Mouse (Mus musculus): ENCODE measurements at regions not wholly inside any gene's neighbourhood (a gene's known extent, or its start where the extent isn't known, plus 50 kb on each side); places are given as distances from the start of the nearest gene placed in this dataset.
A peak's percentile ranks its signal among the peaks of the same experiment; 100 is the strongest.
"Not testable (repeated sequence)": the region's sequence is repeated elsewhere in the genome, so short reads cannot be mapped to it uniquely, and the experiment has no call there.

- no peak for DNase-seq (ENCODE audit: low spot score)
Observed at GRCm38 (mm10) chr4:110038696-110039095, 60.8 kb downstream of the Dmrta2 start.

- DNase-seq (ENCODE audit: low spot score), result no peak
Observed at GRCm38 (mm10) chr4:110044851-110045618, 67.2 kb downstream of the Dmrta2 start.

DNA sequence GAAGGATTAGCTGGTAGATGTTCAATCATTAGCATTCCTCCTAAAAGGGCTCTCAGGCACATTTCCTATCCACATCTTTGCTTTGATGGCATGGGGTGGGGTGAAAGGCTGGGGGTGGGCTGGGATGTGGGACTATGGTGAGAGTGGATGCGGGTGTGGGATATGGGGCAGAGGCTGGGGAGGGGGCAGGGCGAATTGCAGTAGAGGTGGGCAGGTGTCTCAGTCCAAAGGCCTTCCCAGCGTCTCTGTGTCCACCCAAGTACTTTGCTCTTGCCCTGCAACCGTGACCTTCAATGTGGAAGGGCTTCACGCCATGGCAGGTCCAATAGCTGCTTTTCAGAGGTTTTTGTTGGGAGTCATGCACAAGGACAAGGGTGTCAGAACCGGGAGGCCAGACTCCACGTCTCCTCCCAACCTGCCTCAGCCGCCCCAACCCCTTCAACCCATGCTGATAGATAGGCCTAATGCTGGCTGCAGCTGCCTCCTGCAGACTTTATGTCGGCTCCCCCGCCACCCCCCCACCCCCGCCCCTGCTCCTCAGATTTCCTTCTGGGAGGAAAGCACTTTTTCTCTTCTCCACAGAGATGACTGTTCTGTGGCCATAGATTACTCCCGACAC lies 67.9 kb downstream of the Dmrta2 start:
- no peak for DNase-seq (ENCODE audit: low spot score)

GRCm38 (mm10) chr4:110046270-110046651 lies 68.4 kb downstream of the Dmrta2 start:
- DNase-seq (ENCODE audit: low spot score), result no peak

- DNase-seq (ENCODE audit: low spot score), result peak; percentile 83
Observed at GRCm38 (mm10) chr4:110050393-110051280, 72.8 kb downstream of the Dmrta2 start.

DNA sequence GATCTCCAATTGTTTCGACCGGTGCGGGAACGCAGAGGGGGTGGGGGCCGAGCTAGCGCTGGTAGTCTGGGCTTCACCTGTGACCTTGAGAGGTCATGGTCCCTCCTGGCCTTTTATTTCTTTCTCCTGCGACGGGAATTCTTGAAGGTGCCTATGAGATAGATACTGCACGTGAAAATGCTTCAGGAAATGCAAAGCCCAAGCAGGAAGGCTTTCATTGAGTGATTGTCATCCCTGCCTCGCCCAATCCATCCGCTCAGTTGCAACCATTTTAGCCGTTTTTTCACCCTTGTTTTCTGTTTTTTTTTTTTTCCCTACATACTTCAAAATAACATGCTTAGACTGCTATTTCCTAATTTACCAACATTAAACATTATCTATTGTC lies 73.4 kb downstream of the Dmrta2 start:
- DNase-seq (ENCODE audit: low spot score), result no peak

- DNase-seq (ENCODE audit: low spot score), result no peak
Observed at GRCm38 (mm10) chr4:110051872-110052271, 74.0 kb downstream of the Dmrta2 start.

DNA sequence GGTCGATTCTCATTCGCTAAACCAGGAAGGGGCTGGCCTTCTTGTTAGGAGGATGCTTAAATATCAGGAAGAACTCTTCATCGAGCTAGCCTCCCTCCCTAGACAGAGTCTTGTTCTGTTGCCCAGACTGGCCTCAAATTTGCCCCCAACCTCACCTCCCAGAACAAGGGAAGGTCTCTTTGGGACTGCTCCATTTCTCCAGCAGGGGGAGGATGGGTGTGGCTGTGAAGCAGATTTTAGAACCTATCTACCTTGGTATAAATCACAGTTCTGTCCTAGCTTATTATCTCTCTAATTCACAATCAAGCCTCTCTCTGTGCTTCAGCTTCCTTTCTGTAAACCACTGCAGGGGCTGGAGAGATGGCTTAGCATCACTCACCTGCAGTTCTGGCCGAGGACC lies 75.1 kb downstream of the Dmrta2 start:
- DNase-seq (ENCODE audit: low spot score), result no peak

DNA sequence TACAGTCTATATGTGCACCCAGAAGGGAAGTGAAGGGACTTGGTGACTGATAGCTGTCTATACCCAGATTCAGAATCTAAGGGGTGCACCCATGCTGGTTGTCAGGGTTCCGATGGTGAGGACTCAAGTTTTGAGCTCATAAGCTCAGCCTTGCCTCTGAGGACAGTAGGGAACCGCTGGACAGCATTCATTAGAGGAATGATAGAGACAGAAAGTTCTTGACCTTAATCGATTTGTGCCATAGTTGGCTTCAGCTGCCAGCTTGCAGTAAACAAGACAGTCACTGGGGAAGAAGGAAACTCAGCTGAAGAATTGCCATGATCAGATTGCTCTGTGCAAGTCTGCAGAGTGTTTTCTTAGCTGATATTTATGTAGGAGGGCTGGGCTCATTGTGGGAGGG lies 96.0 kb downstream of the Dmrta2 start:
- no peak for DNase-seq (ENCODE audit: low spot score)

- DNase-seq (ENCODE audit: low spot score), result no peak
Observed at GRCm38 (mm10) chr4:110083371-110083770, 105.5 kb downstream of the Dmrta2 start.

DNA sequence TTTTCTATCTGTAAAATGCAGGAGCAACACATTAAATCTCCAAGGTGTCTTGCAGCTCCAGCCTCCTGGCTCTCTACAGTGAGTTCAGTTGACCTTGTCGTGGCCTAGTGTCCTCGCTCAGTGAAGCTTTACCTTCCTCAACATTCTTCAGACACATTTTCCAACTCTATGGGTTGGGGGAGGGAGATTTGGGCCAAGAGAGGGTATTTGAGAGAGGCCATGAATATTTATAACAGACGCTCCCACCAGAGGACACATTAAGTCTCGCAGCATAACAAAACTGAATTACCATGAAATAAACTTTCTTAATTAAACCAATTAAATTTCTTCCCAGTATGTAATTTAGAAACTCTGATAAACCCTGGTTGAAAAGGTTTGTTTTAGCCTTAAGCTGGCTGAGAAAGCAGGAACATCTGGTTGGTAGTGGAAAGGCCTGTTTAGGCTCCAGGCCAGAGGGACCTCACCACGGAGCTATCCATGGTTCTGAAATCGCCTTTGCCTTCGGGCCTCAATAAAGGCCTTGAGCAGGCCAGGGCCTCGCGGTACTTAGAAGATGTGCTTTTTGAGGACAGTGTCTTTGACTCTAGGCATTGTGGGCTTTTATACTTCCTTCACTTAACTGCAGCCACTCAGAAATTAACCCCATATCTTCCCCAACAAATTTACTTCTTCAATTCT lies 109.9 kb downstream of the Dmrta2 start:
- DNase-seq (ENCODE audit: low spot score), result peak; percentile 53

- no peak for DNase-seq (ENCODE audit: low spot score)
Observed at GRCm38 (mm10) chr4:110093040-110093820, 115.4 kb downstream of the Dmrta2 start.

DNA sequence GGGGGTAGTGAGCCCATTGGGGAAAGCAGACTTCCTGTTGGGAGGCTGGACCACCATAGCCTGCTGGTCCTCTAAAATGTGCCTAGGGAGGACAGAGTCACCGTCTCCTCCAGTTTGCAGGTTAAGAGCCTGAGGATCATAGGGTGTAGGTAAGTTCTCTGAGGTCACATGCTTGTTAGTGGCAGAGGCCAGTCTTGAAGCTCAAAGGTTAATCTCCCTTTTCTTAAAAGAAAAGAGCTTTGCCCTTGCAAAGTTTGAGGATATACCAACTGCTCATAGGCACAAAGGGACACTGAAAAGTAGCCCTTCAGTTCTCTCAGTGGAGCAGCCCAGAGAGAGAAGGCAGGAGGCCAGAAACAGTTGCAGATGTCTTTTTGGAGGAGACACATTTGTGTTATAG lies 116.7 kb downstream of the Dmrta2 start:
- DNase-seq (ENCODE audit: low spot score), result no peak

- no peak for DNase-seq (ENCODE audit: low spot score)
Observed at GRCm38 (mm10) chr4:110095760-110096593, 118.1 kb downstream of the Dmrta2 start.

DNA sequence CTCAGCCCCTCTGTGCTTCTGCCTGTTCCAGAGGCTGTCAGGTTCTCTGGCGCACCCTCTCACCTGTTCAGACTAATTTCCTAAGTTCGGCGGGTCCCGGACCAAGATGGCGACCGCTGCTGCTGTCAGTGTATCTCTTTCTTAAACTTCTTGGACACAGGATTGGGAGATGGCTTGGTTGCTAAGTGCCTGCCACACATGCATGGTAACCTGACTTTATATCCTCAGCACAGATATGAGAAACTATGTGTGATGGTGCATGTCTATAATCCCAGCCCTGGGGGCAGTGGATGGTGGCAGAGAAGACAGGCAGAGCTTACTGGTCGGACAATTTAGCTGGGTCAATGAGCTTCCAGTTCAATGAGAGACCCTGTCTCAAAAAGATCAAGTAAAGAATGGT lies 126.3 kb downstream of the Dmrta2 start:
- not testable (repeated sequence) for DNase-seq (ENCODE audit: low spot score)

- no peak for DNase-seq (ENCODE audit: low spot score)
Observed at GRCm38 (mm10) chr4:110106620-110107243, 128.9 kb downstream of the Dmrta2 start.

GRCm38 (mm10) chr4:110119438-110119837 lies 141.6 kb downstream of the Dmrta2 start:
- peak; percentile 5 for DNase-seq (ENCODE audit: low spot score)

- no peak for DNase-seq (ENCODE audit: low spot score)
Observed at GRCm38 (mm10) chr4:110119874-110120273, 142.0 kb downstream of the Dmrta2 start.

DNA sequence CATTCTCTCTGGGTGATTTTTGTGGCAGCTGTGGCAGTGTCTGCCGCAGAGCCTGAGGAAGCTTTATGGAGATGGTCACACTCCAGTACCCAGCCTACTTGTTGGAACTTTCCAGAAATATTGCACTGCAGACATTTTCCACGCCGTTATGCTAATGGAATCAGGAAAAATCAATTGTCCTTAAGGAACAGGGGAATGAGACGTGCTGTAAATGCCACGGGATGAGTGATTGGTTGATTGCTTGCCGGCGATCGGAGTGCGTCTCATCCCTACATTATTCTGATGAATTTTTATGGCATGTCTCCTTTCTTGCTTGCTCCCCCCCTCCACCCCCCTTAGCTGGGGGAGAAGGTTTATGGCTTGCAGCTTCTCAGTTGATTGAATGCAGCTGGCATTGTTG lies 142.9 kb downstream of the Dmrta2 start:
- DNase-seq (ENCODE audit: low spot score), result no peak

DNA sequence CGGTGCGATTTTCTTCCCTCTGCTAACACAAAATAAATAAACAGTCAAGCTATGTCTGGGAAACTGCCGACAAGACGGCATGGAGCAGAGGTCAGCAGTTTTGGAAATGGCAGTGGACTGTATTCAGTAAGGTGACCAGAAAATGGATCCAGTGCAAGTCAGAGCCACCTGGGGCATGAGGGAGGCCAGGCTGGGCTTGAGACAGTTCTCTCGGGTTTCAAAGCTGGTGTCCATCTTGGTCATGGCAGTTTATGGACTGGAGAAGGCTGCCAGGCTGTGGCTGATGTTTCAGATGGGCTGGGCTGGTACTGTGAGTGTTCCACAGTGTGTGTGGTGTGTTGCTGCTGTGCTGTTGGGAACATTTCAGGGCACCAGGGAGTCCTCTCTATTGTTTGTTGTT lies 143.6 kb downstream of the Dmrta2 start:
- DNase-seq (ENCODE audit: low spot score), result no peak

Measured in ovary, postnatal 36 days (tissue).